Mouse (Mus musculus) E14TG2a.4 (cell line): Measurements from ENCODE around the gene St6galnac3.

Experiments used
- H3K27me3 ChIP-seq: 2 replicates; pipeline ENCODE4 v1.6.1; 2014; ENCODE audit warnings: low read length, control low read depth; ENCODE audit not compliant: insufficient read depth
- H3K36me3 ChIP-seq: 2 replicates; pipeline ENCODE4 v1.6.1; 2014; ENCODE audit warnings: low read length, control low read depth; ENCODE audit not compliant: insufficient read depth
- H3K4me1 ChIP-seq: replicated peaks from 2 replicates; pipeline ENCODE4 v1.6.1; 2014; ENCODE audit warnings: low read depth, low read length, control low read depth
- H3K4me3 ChIP-seq: replicated peaks from 2 replicates; pipeline ENCODE4 v1.5.1; 2014; ENCODE audit warnings: mild to moderate bottlenecking, low read length
- H3K9me3 ChIP-seq: 2 replicates; pipeline ENCODE4 v1.6.1; 2014; ENCODE audit warnings: low read length, control low read depth
- CTCF ChIP-seq: conservative IDR thresholded peaks from 2 replicates; pipeline ENCODE4 v1.5.1; 2014; ENCODE audit warnings: low read length
- NANOG ChIP-seq: IDR thresholded peaks from 2 replicates; pipeline ENCODE4 v1.6.1; 2014; ENCODE audit warnings: borderline replicate concordance, low read length, mixed read lengths
- POU5F1 ChIP-seq: IDR thresholded peaks from 2 replicates; pipeline ENCODE4 v1.6.1; 2014; ENCODE audit warnings: low read length, borderline replicate concordance

Gene St6galnac3

DNA sequence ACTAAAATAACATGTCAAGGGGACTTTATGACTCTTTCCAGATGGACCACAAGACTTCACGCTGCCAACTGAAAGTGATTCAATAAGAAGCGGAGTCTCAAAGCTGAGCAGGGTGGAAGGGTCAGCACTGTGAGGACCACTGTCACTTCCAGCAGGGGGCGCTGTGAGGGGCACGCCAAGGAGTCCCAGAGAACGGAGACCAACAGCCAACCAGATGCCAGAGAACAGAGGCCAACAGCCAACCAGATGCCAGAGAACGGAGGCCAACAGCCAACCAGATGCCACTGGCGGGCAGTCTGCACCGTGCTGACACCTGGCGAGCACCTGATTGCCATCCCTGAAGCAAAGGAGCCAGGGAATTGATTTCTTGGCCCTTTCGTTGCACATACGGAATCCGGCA is 49.9 kb downstream of the St6galnac3 start:
- Histone ChIP-seq H3K4me1 (peaks cover 92% of the 10 kb centered on the region), H3K27me3 (peaks cover 12% of the 10 kb centered on the region), H3K9me3 (no peaks in the 10 kb centered on the region), H3K4me3 (peak overlapping the region; percentile 35; the same call in 1 of the 2 replicates), H3K36me3 (no peaks in the 10 kb centered on the region)
- TF ChIP-seq NANOG: 0 out of 2 replicates have a peak, but pooled peaks have one; percentile 9
- TF ChIP-seq POU5F1: no peak
- TF ChIP-seq CTCF: peak; percentile 83

GRCm38 (mm10) chr3:153674359-153674758 is 50.6 kb downstream of the St6galnac3 start:
- TF ChIP-seq NANOG (no peak), POU5F1 (no peak), CTCF (no peak)
- Histone ChIP-seq H3K4me1 (peaks cover 92% of the 10 kb centered on the region), H3K36me3 (no peaks in the 10 kb centered on the region), H3K27me3 (peaks cover 12% of the 10 kb centered on the region), H3K9me3 (no peaks in the 10 kb centered on the region), H3K4me3 (no peak overlapping the region; the same call in 1 of the 2 replicates)

DNA sequence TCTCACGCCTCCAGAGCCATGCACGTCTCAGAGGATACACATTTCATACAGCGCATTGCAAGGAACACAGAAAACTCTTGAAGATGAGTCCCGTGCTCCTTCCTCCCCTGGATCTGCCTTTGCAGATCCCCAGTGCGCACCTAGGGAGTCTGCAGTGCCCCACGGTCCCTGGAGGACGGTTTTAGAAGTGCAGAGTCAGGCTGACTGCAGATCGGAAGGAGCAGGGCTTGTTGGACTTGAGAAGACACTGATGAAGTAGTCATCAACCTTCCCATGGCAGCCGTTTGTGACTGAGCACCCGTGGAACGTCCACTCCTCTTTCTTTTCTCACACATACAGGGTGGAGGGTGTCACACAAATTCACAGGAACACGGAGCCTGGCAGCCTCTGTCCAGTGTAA is 51.5 kb downstream of the St6galnac3 start:
- TF ChIP-seq NANOG: no peak
- no peak for TF ChIP-seq CTCF
- no peak for TF ChIP-seq POU5F1
- Histone ChIP-seq H3K36me3 (no peaks in the 10 kb centered on the region), H3K4me1 (peaks cover 92% of the 10 kb centered on the region), H3K27me3 (peaks cover 12% of the 10 kb centered on the region), H3K4me3 (no peak overlapping the region), H3K9me3 (no peaks in the 10 kb centered on the region)

GRCm38 (mm10) chr3:153670953-153671674 is 53.9 kb downstream of the St6galnac3 start:
- Histone ChIP-seq H3K4me1 (peaks cover 79% of the 10 kb centered on the region), H3K27me3 (peaks cover 12% of the 10 kb centered on the region), H3K4me3 (0 out of 2 replicates have a peak overlapping the region, but pooled peaks have one; percentile 4), H3K36me3 (no peaks in the 10 kb centered on the region), H3K9me3 (no peaks in the 10 kb centered on the region)
- no peak for TF ChIP-seq CTCF
- TF ChIP-seq POU5F1: no peak
- no peak for TF ChIP-seq NANOG

DNA sequence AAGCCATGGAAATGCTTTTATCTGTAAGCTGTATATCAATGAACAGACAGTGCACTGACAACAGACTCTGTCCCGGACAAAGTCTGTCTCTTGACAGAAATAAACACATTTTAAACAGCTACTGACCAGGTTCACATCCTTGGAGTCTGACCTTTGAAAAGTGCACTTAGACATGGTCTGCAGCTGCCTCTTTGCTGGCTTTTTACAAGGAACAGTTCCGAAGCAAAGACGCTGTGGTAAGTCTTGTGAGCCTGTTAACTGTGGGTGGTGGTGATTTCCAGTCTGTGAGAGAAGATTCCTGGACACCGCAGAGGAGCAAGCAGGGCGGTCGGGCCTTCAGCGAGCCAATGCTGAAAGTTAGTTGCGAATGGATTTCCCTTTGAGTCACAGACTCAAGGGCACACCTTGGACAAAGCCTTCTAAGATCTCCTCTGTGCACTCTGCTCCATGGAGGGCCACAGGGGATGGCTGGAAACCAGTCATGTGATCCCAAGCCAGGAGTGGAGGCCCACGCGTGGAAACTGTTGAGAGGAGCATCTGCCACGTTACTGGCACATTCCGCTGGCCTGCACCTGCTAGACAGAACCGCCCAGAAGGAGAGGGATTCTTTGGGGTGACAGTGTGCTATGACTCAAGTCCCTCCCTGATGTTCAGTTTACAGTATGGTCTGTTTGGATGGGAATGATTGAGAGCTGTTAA is 55.1 kb downstream of the St6galnac3 start:
- Histone ChIP-seq H3K4me1 (peaks cover 72% of the 10 kb centered on the region), H3K9me3 (no peaks in the 10 kb centered on the region), H3K4me3 (peak overlapping the region; percentile 32), H3K27me3 (peaks cover 12% of the 10 kb centered on the region), H3K36me3 (no peaks in the 10 kb centered on the region)
- TF ChIP-seq CTCF (no peak), NANOG (no peak), POU5F1 (no peak)

GRCm38 (mm10) chr3:153669329-153669728 is 55.6 kb downstream of the St6galnac3 start:
- H3K36me3 ChIP-seq: no peaks in the 10 kb centered on the region
- peaks cover 12% of the 10 kb centered on the region; the same call in 1 of the 2 replicates for H3K27me3 ChIP-seq
- peak overlapping the region; percentile 32; the same call in 1 of the 2 replicates for H3K4me3 ChIP-seq
- peaks cover 70% of the 10 kb centered on the region for H3K4me1 ChIP-seq
- H3K9me3 ChIP-seq: no peaks in the 10 kb centered on the region
- TF ChIP-seq POU5F1: no peak
- TF ChIP-seq CTCF: no peak
- TF ChIP-seq NANOG: no peak

GRCm38 (mm10) chr3:153668447-153669290 is 56.3 kb downstream of the St6galnac3 start:
- H3K27me3 ChIP-seq: peaks cover 9% of the 10 kb centered on the region; the same call in 1 of the 2 replicates
- no peak for TF ChIP-seq POU5F1
- H3K9me3 ChIP-seq: no peaks in the 10 kb centered on the region

DNA sequence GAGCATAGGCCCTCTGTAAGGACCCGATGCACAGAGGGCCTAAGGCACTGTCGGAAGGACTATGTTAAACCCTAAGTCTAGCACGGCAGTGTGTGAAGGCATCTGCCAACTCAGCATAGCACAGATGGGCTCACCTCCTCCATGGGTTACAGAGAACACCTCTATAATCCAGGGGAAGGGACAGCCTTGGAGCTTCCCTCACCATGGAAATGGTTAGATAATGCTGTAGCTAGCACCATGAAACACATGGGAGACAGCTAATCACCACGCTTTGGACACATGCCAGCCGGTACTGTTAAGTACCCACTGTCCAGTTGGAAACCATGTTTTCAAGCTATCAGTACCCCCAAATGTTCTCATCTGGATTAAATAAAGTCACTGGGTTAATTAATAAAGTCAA is 60.3 kb downstream of the St6galnac3 start:
- Histone ChIP-seq H3K4me1 (peaks cover 52% of the 10 kb centered on the region), H3K9me3 (peaks cover 6% of the 10 kb centered on the region), H3K27me3 (no peaks in the 10 kb centered on the region), H3K36me3 (peaks cover 3% of the 10 kb centered on the region), H3K4me3 (no peak overlapping the region)
- TF ChIP-seq CTCF (no peak), POU5F1 (no peak), NANOG (no peak)

More at GRCm38 (mm10) chr3:153668447-153669290, 56.3 kb downstream of the St6galnac3 start:
- Histone ChIP-seq H3K4me3 (peak overlapping the region; percentile 47), H3K36me3 (no peaks in the 10 kb centered on the region), H3K4me1 (peaks cover 70% of the 10 kb centered on the region)
